Mouse (Mus musculus): ENCODE data around the gene Tmem63a.

- no peak for TF ChIP-seq CTCF (IDR thresholded peaks at IDR 0.05; ENCODE audit: insufficient read depth, low read depth, low read length)
- no peak for TF ChIP-seq POLR2A (IDR thresholded peaks at IDR 0.05; ENCODE audit: insufficient read depth, low read depth, low read length)
Measured at GRCm38 (mm10) chr1:180965786-180966185, 23.6 kb downstream of the Tmem63a start.
